Mouse (Mus musculus) limb, embryonic 12.5 days (tissue): ENCODE measurements around the gene Rbbp9. TPM values are rescaled to one million over a fixed set of nuclear protein-coding genes. Genes with fewer than 3 reads are reported as not detected.

Source experiments
- ATAC-seq: fragments of 200-750 bp; cut with Nextera tagmentation; 2 replicates; pipeline ENCODE4 v1.8.0; 2017; ENCODE audit warnings: low read depth, moderate TSS enrichment; ENCODE audit not compliant: insufficient number of reproducible peaks, insufficient read depth, low FRiP score, low TSS enrichment
- H3K27ac ChIP-seq: fragments of 300-500 bp; sonication (generic); 2 replicates; pipeline ENCODE4 v1.5.1; 2016; ENCODE audit warnings: mild to moderate bottlenecking, moderate library complexity
- H3K27me3 ChIP-seq: fragments of 300-500 bp; sonication (generic); 2 replicates; pipeline ENCODE4 v1.6.1; 2016; ENCODE audit warnings: mild to moderate bottlenecking, moderate library complexity
- H3K36me3 ChIP-seq: fragments of 300-500 bp; sonication (generic); 2 replicates; pipeline ENCODE4 v1.6.1; 2016; ENCODE audit warnings: mild to moderate bottlenecking, moderate library complexity
- H3K4me1 ChIP-seq: fragments of 300-500 bp; sonication (generic); replicated peaks from 2 replicates; pipeline ENCODE4 v1.6.1; 2016
- H3K4me2 ChIP-seq: fragments of 300-500 bp; sonication (generic); 2 replicates; pipeline ENCODE4 v1.6.1; 2016; ENCODE audit warnings: mild to moderate bottlenecking, moderate library complexity
- H3K4me3 ChIP-seq: fragments of 300-500 bp; sonication (generic); replicated peaks from 2 replicates; pipeline ENCODE4 v1.5.1; 2016; ENCODE audit warnings: mild to moderate bottlenecking
- H3K9ac ChIP-seq: fragments of 300-500 bp; sonication (generic); replicated peaks from 2 replicates; pipeline ENCODE4 v1.6.1; 2016; ENCODE audit warnings: mild to moderate bottlenecking, moderate library complexity
- H3K9me3 ChIP-seq: fragments of 300-500 bp; sonication (generic); 2 replicates; pipeline ENCODE4 v1.6.1; 2016; ENCODE audit warnings: mild to moderate bottlenecking, moderate library complexity
- WGBS: fragments of 180-500 bp; shearing (Covaris S2); methylation state at CpG from one replicate; pipeline ENCODE4 v1.1.7; 2016; 5-methylcytosine and 5-hydroxymethylcytosine counted together
- polyA plus RNA-seq: library from polyadenylated mRNA; unstranded; fragments of >200 nt; fragmentation: Nextera tagmentation; extraction: Ambion mirVana; gene quantifications from 2 replicates; pipeline ENCODE4 v1.2.1, GENCODE M21; 2016

Rbbp9 gene
- polyA plus RNA-seq, 1 experiment from 2014 or later = 58.2 TPM

DNA sequence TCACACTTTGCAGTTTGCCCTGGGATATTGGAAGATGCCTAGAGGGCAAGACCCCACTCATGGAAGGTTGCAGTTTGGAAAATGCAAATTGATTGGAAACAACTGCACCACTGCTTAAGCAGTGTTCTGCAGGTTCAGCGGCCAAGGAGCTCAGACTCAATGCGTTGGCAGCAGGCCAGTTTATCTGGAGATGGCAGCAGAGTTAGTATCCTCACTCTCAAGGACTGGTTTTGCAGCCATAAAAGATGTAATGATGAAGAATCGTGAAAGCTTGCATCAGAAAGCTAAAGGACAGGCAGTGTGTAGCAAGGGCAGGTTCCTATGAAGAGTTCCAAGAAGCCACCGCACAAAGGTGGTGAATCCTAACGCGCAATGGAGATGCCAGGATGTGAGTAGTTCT is 48.5 kb downstream of the Rbbp9 start:
- Histone ChIP-seq H3K4me1 (no peaks in the 10 kb centered on the region), H3K27me3 (no peaks in the 10 kb centered on the region), H3K9ac (no peak overlapping the region), H3K4me2 (no peak overlapping the region), H3K4me3 (no peak overlapping the region), H3K27ac (no peak overlapping the region), H3K9me3 (no peaks in the 10 kb centered on the region), H3K36me3 (no peaks in the 10 kb centered on the region)
- WGBS = 90% methylated on average over 6 of the region's 6 CpGs
- ATAC-seq = no peak

Other genes with a start within 250 kb of the Rbbp9 start
- 1.4 and 1.8 TPM in 2 replicates for gene Ovol2, start 218.7 kb downstream of the Rbbp9 start, polyA plus RNA-seq
- gene Kat14, start 181.9 kb downstream of the Rbbp9 start, polyA plus RNA-seq = 54.6 and 54.7 TPM in 2 replicates
- gene Pet117, start 181.9 kb downstream of the Rbbp9 start, polyA plus RNA-seq = 0.60 and 1.5 TPM in 2 replicates
- gene Dzank1, start 23.5 kb downstream of the Rbbp9 start, polyA plus RNA-seq = 1.1 and 1.8 TPM in 2 replicates
- 35.0 and 36.4 TPM in 2 replicates for gene Polr3f, start 23.2 kb downstream of the Rbbp9 start, polyA plus RNA-seq
- 97.5 and 105 TPM in 2 replicates for gene Sec23b, start 5.4 kb upstream of the Rbbp9 start, polyA plus RNA-seq
- 43.3 and 46.0 TPM in 2 replicates for gene Smim26, start 43.2 kb upstream of the Rbbp9 start, polyA plus RNA-seq
- gene Dtd1, start 49.0 kb upstream of the Rbbp9 start, polyA plus RNA-seq = 35.2 and 39.5 TPM in 2 replicates